Mouse (Mus musculus) right cerebral cortex, postnatal 36 days (tissue): ENCODE results near the gene Gm17349.

Source experiments
- DNase-seq, 2 experiments: peaks; one replicate each; pipeline ENCODE4 v3.0.0; 2022; ENCODE audit warnings: low spot score in 2 of 2, mixed read lengths in 1 of 2

Gm17349 gene

DNA sequence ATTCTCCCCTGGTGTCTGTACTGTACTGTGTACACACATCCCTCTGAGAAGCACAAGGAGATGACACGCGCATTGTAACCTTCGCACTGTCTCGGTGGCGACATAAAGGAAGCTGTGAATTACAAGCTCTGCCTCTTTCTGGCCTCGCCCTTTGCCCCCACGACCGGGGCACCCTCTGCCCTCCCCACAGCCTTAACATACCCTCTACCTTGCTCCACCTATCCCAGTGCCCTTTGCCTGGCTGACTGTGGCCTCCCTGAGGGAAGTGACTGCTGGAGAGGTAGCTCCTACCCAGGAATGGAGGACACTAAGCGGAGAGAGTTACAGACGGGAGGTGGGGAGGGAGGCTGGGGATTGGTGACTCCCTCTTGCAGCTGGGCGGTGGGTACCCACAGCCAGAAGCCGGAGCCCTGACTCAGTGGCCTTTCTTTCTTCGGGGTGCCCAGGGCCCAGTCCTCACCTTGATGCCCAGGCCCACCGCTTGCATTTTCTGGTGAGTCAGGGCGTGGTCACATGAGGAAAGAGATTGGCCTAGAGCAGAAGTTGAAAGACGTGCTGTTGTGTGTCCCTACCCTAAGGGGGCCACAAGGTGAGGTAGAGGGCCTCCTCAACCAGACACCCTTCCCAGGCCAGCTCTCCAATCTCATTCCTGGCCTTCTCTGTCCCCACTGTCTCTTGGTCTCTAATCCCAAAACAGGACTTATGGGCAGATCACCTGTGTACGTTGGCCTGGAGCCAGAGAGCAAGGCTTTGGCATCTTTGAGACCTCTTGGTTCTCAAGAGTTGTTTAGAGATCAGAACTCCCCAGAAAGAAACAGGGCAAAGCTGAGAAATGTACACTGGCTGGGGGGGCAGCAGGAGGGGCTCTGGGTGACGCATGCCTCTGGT lies 4.8 kb downstream of the Gm17349 start:
- no peak for DNase-seq

DNA sequence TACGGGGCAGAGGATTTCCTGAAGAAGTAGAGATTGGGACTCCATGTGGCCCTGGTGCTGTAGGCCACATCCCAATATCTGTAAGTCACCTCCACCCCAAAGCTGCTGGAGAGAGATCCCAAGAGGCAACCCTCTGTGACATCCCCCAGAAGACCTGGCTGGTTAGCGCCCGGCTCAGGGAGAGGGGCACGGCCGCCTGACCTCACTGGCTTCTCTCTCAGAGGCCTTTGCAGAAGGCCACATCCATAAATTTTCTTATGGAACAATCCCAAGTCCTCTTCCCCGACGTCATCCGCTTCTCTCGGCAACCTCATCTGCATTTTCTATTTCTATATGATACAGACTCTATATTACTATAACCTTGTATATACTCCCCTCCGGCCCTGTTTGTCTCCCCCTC lies 5.6 kb downstream of the Gm17349 start:
- no peak for DNase-seq

DNA sequence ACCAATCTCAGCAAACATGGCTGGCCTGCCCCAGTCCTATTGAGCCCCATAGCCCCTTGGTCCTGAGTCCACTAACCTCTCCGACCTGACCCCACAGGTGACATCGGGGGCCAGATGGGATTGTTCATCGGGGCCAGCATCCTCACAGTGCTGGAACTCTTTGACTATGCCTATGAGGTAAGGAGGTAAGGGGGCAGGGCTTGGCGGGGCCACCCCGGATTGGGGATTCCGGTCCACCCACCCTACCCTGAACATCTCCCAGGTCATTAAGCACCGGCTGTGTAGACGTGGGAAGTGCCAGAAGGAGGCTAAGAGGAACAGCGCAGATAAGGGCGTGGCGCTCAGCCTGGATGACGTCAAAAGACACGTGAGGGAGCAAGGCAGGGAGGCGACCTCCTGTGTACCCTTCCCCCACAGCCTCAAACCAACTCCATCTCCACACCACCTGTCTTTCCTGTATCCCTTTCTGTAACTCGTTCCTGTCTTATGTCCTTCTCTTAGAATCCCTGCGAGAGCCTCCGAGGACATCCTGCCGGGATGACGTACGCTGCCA lies 6.7 kb downstream of the Gm17349 start:
- DNase-seq = peak in 1 of 2 experiments; percentile 65

DNA sequence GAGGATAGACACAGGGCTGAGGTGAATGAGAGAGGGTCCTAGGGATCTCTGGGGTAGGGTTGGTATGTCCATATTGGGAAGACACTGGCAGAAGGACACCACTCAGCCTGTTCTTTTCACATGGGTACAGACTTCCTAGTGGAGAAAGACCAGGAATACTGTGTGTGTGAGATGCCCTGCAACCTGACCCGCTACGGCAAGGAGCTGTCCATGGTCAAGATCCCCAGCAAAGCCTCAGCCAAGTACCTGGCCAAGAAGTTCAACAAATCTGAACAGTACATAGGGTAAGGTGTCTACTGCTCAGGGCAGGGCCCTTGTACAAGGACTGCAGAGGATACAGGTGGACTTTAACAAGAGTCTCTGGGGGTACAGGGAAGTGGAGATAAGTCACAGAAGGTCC lies 8.0 kb downstream of the Gm17349 start:
- DNase-seq = no peak

DNA sequence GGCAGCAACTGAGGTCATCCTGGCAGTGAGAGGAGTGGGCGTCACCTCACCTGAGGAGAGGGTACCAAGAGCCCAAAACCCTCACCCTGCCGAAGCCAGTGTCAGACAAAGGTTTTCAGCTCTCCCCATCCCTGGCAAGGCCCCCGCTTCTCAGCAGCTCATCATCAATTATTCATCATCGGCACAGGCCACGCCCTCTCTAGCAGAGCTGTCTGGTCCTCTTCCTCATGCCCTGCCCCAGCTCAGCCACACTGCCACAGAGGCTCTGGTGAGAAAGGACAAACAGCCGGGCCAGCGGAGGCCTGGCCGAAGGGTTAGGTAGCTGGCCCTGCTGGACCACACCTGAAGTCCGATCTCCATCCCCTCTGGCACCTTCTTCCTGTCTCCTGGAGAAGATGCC lies 13.3 kb downstream of the Gm17349 start:
- DNase-seq = no peak

DNA sequence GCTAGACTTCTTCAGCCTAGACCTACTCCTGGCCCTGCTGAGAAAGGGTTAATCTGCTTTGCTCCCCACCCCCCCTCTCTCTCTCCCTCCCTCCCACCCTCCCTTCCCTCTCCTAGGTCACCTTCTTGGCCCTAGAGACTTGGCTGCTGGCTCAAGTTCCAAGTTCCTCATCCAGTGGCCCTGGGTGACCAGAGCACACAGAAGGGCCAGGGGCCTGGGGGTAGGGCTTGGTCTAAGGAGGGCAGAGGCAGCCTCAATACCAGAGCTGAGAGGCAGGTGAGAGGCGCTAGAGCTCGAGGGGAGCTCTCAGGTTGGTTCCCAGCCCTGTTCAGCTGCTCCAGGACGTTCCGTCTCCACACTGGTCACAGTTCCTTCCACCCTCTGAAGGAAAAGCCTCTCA lies 14.4 kb downstream of the Gm17349 start:
- no peak for DNase-seq

DNA sequence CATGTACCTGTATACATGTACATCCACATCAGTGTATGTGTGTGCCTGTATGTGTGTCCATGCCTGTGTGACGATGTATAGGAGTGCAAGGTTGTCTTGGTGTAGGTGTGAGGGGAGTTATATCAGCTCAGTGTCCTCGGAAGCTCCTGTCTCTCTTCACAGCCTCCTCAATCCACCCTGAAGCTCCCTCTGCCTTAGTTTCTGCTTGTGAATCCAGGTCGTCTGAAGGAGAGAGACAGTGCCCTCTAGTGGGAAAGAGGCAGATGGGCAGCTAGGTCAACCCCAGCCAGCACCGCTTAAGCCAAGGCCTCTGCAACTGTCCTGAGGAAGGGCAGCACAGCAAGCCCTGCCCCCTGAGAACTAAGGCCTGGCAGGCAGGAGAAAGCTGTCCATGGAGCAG lies 16.6 kb downstream of the Gm17349 start:
- no peak for DNase-seq

DNA sequence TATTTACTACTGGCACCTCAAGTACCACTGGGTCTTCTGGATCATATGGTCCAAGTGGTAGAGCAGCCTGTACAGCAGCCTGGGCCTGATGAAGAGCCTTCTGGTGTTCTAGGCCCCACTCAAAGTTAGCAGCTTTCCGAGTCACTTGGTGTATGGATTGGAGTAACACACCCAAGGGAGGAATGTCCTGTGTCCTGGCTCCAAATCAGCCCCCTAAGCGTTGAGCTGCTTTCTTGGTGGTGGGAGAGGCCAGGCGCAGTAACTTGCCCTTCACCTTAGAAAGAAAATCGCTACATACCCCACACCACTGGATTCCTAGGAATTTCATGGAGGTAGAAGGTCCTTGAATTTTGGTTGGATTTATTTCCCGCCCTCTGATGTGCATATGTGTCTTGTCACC lies 21.1 kb downstream of the Gm17349 start:
- DNase-seq = no peak

DNA sequence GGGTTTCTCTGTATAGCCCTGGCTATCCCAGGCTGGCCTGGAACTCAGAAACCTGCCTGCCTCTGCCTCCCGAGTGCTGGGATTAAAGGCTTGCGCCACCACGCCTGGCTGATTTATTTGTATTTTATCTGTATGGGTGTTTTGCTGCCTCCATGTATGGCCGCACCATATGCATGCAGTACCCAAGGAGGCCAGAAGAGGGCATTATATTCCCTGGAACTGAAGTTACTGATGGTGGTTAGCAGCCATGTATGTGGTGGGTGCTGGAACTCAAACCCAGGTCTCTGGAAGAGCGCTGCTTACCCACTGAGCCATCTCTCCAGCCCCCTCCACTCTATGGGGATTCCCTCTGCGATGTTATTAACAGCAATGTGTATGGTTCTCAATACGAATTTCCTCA lies 22.4 kb downstream of the Gm17349 start:
- DNase-seq = no peak

DNA sequence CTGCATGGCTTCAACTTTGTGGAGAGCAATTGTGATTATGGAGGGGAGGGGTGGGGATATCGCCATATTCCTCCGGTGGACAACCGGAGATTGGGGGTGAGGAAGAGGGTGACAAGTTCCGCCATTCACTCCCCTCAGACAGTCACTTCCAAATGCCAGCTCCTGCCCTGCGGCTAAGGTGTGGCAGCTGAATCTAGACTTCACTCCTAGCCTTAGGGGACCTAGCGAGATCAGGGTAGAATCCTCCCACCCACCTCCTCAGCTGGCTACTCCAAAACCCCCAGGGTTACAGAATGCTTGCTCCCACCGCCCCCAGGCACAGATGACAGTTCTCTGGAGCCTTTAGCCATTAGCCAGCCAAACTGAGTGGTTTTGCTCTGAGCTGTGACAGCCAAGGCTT lies 26.3 kb downstream of the Gm17349 start:
- DNase-seq = no peak

DNA sequence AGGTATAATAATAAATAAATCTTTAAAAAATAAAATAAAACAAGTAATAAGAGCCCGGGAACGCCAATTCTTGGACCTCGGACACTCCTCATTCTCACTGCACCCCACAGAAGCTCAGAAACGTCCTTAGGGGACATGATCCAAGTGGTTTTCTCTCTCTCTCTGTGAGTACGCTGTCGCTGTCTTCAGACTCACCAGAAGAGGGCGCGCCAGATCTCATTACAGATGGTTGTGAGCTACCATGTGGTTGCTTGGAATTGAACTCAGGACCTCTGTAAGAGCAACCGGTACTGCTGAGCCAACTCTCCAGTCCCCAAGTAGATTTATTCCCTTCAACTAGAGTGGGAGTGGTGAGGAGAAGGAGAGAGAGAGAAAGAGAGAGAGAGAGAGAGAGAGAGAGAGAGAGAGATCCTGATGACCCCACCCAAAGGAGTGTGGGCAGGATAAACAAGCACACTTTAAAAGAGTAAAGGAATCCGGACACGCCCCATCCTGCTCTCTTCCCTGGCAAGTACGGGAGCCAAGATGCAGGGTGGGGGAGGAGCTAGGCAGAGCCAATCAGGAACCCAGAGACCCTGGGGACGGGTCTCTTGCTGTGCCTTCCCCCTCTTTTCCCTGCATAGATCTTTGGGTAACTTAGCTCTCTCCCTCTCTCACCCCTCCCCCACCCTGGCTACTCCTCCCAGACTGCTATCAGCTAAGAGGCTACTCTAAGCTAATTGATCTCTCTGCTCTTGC lies 27.1 kb downstream of the Gm17349 start:
- no peak for DNase-seq

DNA sequence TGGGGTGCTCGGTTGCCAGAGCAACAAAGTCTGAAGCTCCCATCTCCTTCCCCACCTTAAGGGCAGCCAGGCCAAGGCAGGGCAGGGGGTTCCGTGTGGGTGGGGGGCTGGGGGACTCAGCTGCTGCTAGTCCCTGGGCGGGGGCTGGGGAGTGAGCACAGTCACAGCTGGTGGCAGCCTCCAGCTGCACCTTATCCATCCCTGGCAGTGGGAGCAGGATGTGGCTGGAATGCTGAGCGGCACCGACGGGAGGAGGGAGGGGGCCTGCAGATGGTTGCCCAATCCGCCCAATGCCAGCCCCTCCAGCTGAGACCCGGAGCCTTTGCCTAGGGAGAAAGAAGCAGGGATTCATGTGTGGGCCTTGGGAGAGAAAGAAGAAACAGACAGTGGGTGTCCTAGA lies 28.2 kb downstream of the Gm17349 start:
- no peak for DNase-seq

DNA sequence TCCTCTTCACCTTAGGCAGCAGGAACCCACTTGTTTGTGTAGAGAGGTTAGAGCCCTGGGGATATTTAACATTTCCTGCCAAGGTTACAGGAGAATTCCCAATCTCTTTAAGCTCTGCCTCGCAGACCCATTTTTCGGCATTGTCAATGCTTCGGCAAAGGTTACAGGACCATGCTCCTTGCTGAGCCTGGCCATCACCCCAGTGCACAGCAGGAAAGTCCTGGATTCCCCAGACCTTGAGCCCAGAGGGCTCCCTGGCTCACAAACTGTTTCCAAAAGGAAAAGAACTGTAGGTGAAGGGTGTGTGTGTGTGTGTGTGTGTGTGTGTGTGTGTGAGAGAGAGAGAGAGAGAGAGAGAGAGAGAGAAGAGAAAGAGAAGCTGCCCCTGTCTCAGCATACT lies 30.4 kb downstream of the Gm17349 start:
- DNase-seq = no peak

DNA sequence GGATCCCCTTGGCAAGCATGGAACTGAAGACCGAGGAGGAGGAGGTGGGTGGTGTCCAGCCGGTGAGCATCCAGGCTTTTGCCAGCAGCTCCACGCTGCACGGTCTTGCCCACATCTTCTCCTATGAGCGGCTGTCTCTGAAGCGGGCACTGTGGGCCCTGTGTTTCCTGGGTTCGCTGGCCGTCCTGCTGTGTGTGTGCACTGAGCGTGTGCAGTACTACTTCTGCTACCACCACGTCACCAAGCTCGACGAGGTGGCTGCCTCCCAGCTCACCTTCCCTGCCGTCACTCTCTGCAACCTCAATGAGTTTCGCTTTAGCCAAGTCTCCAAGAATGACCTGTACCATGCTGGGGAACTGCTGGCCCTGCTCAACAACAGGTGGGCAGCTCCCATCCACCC lies 33.5 kb downstream of the Gm17349 start:
- DNase-seq = no peak

DNA sequence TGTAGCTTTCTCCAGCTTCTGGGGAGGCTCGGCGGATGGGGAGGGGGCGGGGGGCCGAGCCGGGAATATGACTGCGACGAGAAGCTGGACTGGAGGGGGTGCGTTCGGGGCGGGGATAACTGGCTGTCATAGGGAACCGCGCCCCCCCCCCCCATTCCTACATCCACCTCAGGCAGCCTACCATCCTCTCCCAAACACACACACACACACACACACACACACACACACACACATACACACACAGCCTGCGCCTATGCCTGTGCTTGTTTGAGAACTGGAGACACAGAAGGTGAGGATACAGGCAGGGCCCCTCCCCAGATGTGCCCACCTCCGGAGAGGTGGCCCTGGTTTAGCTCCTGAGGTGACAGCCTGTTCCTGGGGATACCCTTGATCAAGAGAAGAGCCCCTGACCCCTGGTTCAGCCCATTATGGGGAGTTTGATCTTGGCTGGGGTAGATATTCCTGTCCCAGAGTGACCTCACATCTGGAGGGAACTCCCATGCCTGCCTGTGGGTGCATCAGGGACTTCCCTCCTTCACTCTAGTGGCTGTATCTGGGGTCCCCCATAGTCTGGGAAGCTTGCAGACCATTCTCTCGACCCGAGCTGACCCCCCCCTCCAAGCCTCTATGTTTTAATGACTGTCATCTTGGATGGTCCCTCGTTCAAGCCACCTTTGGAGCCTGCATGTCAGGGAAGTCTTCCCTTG lies 34.2 kb downstream of the Gm17349 start:
- DNase-seq = no peak

DNA sequence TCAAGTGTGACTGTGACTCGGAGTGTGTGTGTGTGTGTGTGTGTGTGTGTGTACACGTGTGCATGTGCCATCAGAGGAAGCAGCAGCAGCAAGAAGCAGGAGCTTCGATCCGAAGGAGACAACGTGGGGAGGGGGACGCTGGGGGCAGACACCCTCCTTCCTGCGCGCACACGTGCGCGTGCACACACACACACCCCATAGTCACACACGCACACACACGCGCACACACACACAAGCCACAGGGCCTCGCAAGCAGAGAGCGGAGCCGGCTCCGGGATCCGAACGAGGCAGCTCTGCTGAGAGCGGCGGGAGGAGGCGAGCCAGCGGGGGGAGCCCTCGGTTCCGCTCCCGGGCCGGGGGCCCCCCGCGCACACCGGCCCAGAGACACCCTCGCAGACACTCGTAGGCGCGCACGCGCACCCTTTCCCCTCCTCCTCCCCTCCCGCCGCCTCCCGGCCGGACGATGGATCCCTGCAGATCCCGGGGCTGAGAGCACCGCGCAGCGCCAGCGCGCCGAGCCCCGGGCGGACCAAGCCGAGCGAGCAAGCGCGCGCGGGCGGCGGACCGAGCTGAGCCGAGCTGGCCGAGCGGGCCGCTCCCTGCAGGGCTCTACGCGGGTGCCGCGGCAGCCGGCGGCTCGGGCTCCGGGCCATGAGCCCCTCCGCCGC lies 35.0 kb downstream of the Gm17349 start, which contains the start of gene Asic1:
Gene Asic1 (plus strand): TSS at position 215 of the 668 bp plus-strand sequence.
- DNase-seq = peak; percentile 68 to 71

DNA sequence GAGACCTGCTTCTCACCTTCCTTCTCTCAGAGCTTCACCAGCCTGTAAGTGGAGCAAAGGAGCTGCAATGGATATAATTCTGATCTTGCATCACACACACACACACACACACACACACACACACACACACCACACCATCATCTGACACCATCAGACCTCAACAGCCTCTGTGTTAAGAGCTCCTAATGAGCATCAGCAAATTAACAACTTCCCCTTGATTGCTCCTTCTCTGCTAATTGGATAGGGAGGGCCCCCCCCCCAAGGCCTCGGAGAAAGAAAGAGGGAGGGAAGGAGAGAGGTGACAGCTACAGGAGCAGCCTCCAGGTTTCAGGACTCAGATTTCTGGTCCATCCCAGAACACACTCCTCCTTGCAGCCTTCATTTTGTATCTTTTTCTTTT lies 35.9 kb downstream of the Gm17349 start:
- DNase-seq = no peak

DNA sequence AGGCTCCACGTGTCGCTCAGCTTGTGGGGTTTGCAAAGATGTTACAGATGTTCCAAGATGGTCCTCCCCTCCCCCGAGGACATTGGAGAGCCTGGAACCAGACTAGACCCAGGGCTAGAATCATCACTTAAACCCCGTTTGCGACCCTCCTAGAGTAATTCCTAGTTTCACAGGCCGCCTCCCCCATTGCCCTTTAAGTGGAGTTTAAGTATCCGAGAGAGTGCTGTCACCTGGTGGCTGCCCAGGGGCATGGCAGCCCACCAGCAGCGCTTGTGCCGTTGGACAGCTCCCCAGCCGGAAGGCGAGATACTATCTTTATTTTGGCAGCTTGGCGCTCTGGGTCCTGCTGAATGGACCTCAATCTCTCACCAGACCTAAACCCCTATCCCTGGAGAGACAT lies 36.4 kb downstream of the Gm17349 start:
- DNase-seq = peak; percentile 68 to 70

DNA sequence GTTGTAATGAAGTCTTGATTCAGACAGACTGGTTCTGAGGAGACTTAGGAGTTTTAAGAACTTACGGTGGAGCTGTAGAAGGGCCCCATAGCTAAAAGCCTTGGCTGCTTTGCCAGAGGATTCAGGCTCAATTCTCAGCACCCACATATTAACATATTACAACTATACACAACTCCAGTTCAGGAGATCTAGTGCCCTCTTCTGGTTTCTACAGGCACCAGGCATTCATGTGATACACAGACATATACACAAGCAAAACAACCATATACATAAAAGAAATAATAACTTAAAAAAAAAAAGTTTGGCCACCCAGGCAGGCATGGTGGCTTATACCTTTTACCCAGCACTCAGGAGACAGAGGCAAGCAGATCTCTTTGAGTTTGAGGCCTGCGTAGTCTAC lies 37.7 kb downstream of the Gm17349 start:
- no peak for DNase-seq

DNA sequence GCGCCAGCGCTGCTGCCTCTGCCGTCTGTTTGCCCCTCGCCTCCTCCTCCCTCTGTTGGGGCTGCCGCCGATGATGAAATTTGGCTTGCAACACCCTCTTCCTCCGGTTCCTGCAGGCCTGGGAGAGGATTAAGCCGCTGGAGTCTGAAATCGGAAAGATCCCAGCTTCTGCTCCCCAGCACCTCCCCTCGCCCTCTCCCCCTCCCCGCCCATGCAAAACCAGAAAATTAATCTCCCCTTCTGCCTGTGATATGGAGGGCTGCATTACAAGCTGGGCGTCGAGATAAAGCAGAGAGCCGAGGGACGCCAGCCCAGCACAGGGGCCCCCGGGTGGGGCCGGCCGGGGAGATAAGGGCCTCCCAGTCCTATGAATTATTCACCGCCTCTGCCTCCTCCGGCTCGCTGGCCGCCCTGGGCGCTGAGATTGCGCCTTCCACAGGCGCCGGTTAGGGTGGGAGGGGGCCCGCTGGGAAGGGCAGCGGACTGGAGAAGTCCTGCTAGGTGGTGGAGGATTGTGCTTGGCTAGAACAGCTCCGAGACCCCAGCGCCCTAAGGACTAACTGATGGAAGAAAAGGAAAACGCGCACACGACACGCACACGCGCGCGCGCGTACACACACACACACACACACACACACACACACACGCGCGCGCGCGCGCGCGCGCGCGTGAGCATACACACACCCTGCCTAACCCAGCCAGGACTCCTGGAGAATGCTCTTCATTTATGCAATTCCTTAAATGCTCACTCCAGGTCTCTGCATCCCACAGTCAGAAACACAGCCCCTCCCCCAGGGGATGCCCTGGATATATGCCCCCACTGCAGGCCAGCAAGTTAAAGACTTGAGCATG lies 40.5 kb downstream of the Gm17349 start:
- peak; percentile 73 to 78 for DNase-seq
